Mouse (Mus musculus): ENCODE measurements at regions not wholly inside any gene's neighbourhood (a gene's known extent, or its start where the extent isn't known, plus 50 kb on each side); places are given as distances from the start of the nearest gene placed in this dataset.

- ATAC-seq (replicated peaks; ENCODE audit: low FRiP score, poor library complexity, severe bottlenecking) = no peak
Observed at GRCm38 (mm10) chr9:46938628-46939027, 59.9 kb upstream of the Gm4791 start.

- ATAC-seq (replicated peaks; ENCODE audit: low FRiP score, poor library complexity, severe bottlenecking) = no peak
Observed at GRCm38 (mm10) chr9:46925641-46926040, 72.9 kb upstream of the Gm4791 start.

- no peak for ATAC-seq (replicated peaks; ENCODE audit: low FRiP score, poor library complexity, severe bottlenecking)
Observed at GRCm38 (mm10) chr9:46920081-46920480, 78.5 kb upstream of the Gm4791 start.

- no peak for ATAC-seq (replicated peaks; ENCODE audit: low FRiP score, poor library complexity, severe bottlenecking)
Observed at GRCm38 (mm10) chr9:46913238-46913637, 85.3 kb upstream of the Gm4791 start.

DNA sequence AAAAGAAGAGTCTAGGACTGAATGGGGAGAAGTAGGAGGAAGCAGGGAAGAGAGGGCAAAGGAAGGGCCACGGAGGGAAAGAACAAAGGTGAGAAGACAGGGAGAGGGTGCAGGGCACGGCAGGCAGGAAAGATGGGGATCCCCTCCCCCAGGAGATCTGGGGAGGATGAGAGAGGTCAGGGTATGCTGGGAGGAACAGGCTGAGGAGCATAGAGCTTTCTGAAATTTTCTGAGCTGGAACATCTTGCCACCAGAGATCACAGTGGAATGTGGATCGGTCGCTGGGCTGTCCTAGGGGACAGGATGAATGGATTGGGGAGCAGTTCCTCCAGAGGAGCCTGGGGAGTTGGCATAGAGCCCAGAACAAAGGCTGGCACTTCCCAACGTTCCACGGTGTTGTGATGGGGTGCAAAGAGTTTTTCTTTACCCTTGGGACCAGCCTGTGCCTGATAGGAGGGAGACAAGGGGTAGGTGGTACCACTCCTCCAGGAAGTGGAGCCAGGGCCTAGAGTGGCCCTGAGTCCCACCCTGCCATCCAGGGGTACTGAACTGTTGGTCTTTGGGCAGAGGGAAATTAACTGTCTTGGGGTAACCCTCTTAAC is 89.0 kb upstream of the Gm4791 start:
- no peak for ATAC-seq (replicated peaks; ENCODE audit: low FRiP score, poor library complexity, severe bottlenecking)

DNA sequence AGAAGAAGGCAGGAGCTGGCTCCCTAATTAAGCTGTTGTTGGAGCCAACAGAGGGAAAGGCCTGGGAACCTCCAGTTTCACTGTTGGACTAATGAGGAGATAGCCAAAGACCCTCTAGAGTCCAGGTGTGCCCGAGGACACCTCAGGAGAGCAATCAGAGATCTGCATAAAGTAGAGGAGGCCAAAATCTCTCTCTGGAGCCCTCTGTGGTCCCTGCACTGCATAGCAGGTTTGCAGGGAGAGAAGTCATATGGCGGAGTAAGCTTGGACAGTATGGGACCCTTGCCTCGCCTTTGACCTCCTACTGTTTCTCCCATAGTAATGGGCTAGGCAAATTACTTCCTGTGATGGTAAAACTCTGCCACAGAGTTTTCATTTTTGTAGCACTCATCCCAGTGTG is 93.5 kb upstream of the Gm4791 start:
- ATAC-seq (replicated peaks; ENCODE audit: low FRiP score, poor library complexity, severe bottlenecking) = no peak

- ATAC-seq (replicated peaks; ENCODE audit: low FRiP score, poor library complexity, severe bottlenecking) = no peak
Observed at GRCm38 (mm10) chr9:46903491-46904220, 94.9 kb upstream of the Gm4791 start.

- no peak for ATAC-seq (replicated peaks; ENCODE audit: low FRiP score, poor library complexity, severe bottlenecking)
Observed at GRCm38 (mm10) chr9:46899283-46899682, 99.3 kb upstream of the Gm4791 start.

DNA sequence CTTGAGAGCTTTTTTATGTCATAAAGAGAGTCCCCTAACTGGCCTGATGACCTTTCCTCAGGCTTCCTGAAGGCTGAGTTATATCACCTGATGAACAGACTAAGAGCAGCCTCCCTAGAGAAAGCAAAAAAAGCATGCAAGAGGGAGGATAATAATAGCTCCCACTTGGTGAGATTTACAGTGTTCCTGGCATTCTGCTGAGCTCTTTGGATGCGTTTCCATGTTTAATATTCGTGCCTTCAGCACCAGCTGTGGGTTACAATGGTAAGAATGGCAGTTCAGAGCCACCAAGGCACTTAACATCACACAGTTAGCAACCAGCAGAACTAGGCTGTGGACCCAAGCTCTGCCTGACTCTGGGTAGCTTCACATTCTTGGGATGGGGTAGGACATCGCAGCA is 100.4 kb upstream of the Gm4791 start:
- ATAC-seq (replicated peaks; ENCODE audit: low FRiP score, poor library complexity, severe bottlenecking) = no peak

- no peak for ATAC-seq (replicated peaks; ENCODE audit: low FRiP score, poor library complexity, severe bottlenecking)
Observed at GRCm38 (mm10) chr9:46891829-46892228, 106.7 kb upstream of the Gm4791 start.

DNA sequence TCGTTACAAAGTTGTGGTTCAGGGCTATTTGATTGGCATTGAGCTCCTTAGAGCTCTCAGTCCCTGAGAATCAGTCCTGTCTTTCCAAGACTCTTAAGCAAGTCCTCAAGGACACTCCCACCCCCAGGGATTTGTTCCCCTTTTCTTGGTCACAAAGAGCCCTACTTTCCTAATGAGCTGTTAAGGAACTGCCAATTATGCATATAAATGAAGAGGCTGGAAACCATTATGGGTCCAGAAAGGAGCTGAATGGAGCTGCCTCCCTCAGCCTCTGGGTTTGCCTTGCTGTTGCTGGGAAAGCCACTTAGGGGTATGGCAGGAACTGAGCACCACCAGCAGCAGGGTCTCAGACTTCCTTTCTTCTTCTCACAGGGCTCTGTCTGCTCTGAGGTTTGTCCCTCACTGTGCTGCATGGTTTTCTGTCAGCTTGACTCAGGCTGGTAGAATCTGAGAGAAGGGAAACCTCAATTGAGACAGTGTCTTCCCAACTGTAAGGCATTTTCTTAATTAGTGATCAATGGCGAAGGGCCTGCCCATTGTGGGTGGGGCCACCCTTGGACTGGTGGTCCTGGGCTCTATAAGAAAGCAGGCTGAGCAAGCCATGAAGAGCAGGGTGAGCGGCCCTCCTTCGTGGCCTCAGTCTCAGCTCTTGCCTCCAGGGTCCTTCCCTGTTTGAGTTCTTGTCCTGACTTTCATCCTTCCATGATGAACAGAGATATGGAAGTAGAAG is 108.4 kb upstream of the Gm4791 start:
- ATAC-seq (replicated peaks; ENCODE audit: low FRiP score, poor library complexity, severe bottlenecking) = no peak

DNA sequence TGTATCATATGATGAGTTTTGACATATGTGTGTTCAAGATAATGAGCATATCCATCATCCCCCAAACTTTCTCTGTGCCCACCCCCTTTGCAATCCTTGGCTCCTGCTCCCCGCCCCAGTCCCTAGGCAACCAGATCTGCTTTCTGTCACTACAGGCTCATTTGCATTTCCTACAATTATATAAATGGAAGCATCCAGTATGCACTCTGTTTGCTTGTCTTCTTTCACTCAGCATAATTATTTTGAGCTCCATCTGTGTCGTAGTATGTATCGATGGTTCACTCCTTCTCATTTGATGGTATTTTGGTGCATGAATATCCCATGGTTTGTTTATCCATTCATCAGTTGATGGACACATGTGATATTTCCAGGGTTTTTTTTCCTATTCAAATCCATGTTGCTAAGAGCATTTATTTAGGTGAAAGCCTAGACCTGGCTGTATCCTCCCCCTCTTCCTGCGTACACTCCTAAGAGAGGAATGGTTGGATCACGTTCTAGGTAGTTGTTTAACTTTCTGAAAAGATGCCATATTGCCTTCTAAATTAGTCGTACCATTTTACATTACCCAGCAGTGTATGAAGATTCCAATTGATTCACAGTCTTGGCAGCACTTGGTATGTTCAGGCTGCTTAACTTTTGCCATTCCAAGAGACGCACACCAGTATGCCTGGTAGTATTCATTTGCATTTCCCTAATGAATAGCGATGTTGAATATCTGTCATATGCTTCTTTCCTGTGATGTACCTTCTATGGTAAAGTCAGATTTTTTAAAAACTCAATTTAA is 127.1 kb upstream of the Gm4791 start:
- ATAC-seq (replicated peaks; ENCODE audit: low FRiP score, poor library complexity, severe bottlenecking) = no peak

DNA sequence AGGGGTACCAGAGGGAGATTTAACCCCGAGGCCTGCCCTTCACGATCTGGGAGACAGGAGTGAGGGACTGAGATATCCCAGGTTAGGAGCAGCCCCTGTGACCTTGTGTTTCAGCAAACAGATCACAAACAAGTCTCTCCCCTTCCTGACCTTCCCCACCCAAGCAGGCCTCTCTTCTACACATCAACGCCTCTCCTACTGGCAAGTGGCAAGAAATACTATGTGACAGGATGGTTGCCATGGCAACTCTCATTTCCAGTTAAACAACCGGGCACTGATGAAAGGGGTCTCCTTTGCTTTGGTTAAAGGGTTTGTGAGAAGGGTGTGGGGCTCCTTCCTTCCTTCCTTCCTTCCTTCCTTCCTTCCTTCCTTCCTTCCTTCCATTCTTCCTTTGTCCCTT is 134.6 kb upstream of the Gm4791 start:
- no peak for ATAC-seq (replicated peaks; ENCODE audit: low FRiP score, poor library complexity, severe bottlenecking)

DNA sequence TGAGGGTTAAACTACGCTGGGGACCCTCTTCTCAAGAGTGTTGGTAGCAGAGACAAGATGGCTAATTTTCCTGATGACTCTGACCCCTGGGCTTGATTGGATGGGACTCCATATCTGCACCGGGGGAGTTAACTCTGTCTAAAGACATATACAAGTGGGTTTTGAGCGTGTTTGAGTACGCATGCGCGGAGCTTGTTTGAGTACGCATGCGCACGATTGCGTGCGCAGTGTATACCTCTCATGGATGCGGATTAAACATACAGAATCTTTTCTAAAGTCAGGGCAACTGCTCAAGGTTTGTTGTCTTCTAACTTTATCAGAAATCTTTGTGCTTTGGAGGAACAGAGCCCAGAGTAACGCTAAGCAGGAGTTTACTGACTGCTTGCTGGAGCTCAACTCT is 146.8 kb upstream of the Gm4791 start:
- ATAC-seq (replicated peaks; ENCODE audit: low FRiP score, poor library complexity, severe bottlenecking) = no peak

GRCm38 (mm10) chr9:46851336-46851735 is 147.2 kb upstream of the Gm4791 start:
- ATAC-seq (replicated peaks; ENCODE audit: low FRiP score, poor library complexity, severe bottlenecking) = no peak

GRCm38 (mm10) chr9:46845276-46845675 is 153.3 kb upstream of the Gm4791 start:
- ATAC-seq (replicated peaks; ENCODE audit: low FRiP score, poor library complexity, severe bottlenecking) = no peak

DNA sequence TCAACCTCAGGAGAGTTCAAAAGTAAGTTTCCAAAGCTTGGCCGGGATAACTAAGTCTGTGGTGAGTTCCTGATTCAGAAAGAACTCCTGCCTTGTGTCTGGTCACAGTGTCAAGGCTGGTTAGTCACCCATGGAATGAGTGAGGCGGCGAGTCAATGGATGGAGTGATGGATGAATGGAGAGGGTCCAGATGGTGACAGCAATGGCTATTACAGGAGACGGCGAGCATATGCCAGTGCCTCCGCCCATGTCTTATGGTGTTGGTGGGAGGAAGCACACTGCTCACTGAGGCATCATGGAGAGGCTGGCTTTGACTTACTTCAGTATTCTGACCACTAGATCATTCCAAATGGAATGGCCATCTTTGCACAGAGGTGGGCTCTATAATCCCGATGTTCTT is 154.8 kb upstream of the Gm4791 start:
- no peak for ATAC-seq (replicated peaks; ENCODE audit: low FRiP score, poor library complexity, severe bottlenecking)

GRCm38 (mm10) chr9:46841571-46841970 is 157.0 kb upstream of the Gm4791 start:
- no peak for ATAC-seq (replicated peaks; ENCODE audit: low FRiP score, poor library complexity, severe bottlenecking)

GRCm38 (mm10) chr9:46835261-46835660 is 163.3 kb upstream of the Gm4791 start:
- ATAC-seq (replicated peaks; ENCODE audit: low FRiP score, poor library complexity, severe bottlenecking) = no peak

- ATAC-seq (replicated peaks; ENCODE audit: low FRiP score, poor library complexity, severe bottlenecking) = no peak
Observed at GRCm38 (mm10) chr9:46830746-46831560, 167.6 kb upstream of the Gm4791 start.

Data from erythroblast, adult 5-6 weeks (primary cell).